Mouse (Mus musculus): Measurements from ENCODE around the gene Olfr1295. TPM values are rescaled to one million over a fixed set of nuclear protein-coding genes. Genes with fewer than 3 reads are reported as not detected.

The Olfr1295 gene
- polyA plus RNA-seq (2017; shearing (Covaris generic)) = not detected

- no peak for ATAC-seq
These were observed at the start of gene Olfr1295 for GRCm38 (mm10) chr2:111569581-111569980. Gene Olfr1295 (minus strand): TSS chr2:111569681.

DNA sequence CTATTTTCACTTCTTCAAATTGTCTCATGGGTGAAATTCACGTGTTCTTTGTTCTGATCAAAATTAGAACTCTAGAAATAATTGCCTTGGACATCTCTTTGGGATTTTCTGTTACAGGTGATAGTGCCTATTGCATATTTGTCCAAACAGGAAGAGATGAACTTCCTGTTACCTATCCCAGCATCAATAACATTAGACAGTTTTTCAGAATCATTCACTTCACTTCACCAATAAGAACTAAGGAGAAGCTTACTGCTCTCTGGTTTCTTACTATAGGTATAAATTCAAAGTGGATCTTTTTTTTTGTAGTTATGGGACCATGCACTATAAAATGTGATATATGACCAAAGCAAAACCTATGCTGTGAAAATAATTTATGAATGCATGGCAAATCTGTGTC lies 29.3 kb downstream of the Olfr1295 start, which contains the start of gene Olfr1294:
Gene Olfr1294 (minus strand): TSS at position 101 of the 400 bp plus-strand sequence.
- no peak for ATAC-seq

DNA sequence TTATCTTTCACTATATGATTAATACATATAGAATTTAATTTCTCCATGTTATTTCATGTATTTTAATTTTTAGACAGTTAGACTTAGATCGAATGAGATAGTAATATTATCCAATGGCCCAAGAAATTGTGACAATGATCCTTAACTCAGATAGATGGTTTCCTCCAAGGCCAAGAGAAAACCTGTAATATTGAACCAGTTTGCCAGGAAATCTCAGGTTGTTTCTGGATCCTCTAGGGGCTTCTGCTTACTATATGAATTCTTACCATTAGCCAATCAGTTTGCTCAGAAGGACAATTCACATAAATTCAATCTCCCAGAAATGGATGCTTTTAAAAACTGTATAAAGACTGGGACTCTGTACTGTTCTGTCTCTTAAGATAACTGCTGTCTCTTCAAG lies 44.6 kb downstream of the Olfr1295 start, which contains the start of gene Olfr1293-ps:
Gene Olfr1293-ps (plus strand): TSS at position 301 of the 400 bp plus-strand sequence.
- no peak for ATAC-seq

GRCm38 (mm10) chr2:111517451-111517850 lies 52.0 kb downstream of the Olfr1295 start:
- no peak for ATAC-seq

Other genes with a start within 250 kb of the Olfr1295 start
- not detected for gene Olfr1281, start 243.2 kb downstream of the Olfr1295 start, polyA plus RNA-seq (2017; shearing (Covaris generic))
- gene Olfr1282, start 233.6 kb downstream of the Olfr1295 start, polyA plus RNA-seq (2017; shearing (Covaris generic)) = not detected
- not detected for gene Olfr1283, start 202.9 kb downstream of the Olfr1295 start, polyA plus RNA-seq (2017; shearing (Covaris generic))
- gene Olfr1284, start 194.2 kb downstream of the Olfr1295 start, polyA plus RNA-seq (2017; shearing (Covaris generic)) = not detected
- gene Olfr1286, start 146.6 kb downstream of the Olfr1295 start, polyA plus RNA-seq (2017; shearing (Covaris generic)) = not detected
- not detected for gene Olfr1287, start 120.5 kb downstream of the Olfr1295 start, polyA plus RNA-seq (2017; shearing (Covaris generic))
- not detected for gene Olfr1288, start 95.6 kb downstream of the Olfr1295 start, polyA plus RNA-seq (2017; shearing (Covaris generic))
- not detected for gene Olfr1289, start 88.9 kb downstream of the Olfr1295 start, polyA plus RNA-seq (2017; shearing (Covaris generic))
- gene Olfr1290, start 75.9 kb downstream of the Olfr1295 start, polyA plus RNA-seq (2017; shearing (Covaris generic)) = not detected
- gene Olfr1291-ps1, start 72.5 kb downstream of the Olfr1295 start, polyA plus RNA-seq (2017; shearing (Covaris generic)) = under 1 TPM in 1 of 2 experiments, not detected in 1; 0.16 TPM
- under 1 TPM in 1 of 2 experiments, not detected in 1; 0.09 TPM for gene Olfr1293-ps, start 44.5 kb downstream of the Olfr1295 start, polyA plus RNA-seq (2017; shearing (Covaris generic))
- not detected for gene Olfr1294, start 29.4 kb downstream of the Olfr1295 start, polyA plus RNA-seq (2017; shearing (Covaris generic))
- gene Olfr1297, start 56.8 kb upstream of the Olfr1295 start, polyA plus RNA-seq (2017; shearing (Covaris generic)) = under 1 TPM in 1 of 2 experiments, not detected in 1; 0.11 TPM
- not detected for gene Olfr1298, start 79.5 kb upstream of the Olfr1295 start, polyA plus RNA-seq (2017; shearing (Covaris generic))
- not detected for gene Olfr1299, start 91.7 kb upstream of the Olfr1295 start, polyA plus RNA-seq (2017; shearing (Covaris generic))
- gene Olfr1301, start 181.3 kb upstream of the Olfr1295 start, polyA plus RNA-seq (2017; shearing (Covaris generic)) = not detected
- gene Olfr1302, start 207.7 kb upstream of the Olfr1295 start, polyA plus RNA-seq (2017; shearing (Covaris generic)) = not detected